ENCODE assay signal across 24 mouse cellular contexts in the genomic region with DNA sequence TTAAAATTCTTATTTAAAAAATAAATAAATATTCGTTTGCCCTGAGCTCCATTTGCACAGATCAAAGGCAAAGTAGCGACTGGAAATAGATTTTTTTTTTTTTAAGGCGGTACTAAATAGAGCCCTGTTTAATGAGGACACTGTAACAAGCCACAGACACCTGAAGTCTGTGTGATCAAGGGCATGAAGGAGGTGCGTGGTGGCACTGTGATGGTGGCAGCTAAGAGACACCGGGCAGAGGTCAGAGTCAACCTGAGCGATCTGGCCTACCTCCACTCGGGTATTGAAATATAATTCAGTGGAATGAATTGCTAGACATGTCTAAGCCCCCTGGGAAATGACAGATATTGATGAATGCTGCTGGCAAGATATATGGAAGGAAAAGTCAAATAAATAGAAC.
DNase-seq lines count a peak whose midpoint lies in the region; ATAC-seq lines count a peak whose summit lies in the region.
"Had no signal": no experiment of that assay in that cellular context is flagged by ENCODE, and none has a peak within 500 bp of the region (broad histone marks: within the 10 kb centered on the region; RNA-seq: fewer than 3 reads in every experiment).

No protein-coding gene starts in this region.

- no peaks in the 10 kb centered on the region for H3K9me3 ChIP-seq in hindbrain, embryonic 13.5 days
- H3K9me3 ChIP-seq in hindbrain, embryonic 10.5 days = no peaks in the 10 kb centered on the region
- H3K9me3 ChIP-seq in intestine, embryonic 14.5 days (ENCODE audit: control insufficient read depth, low read length) = no peaks in the 10 kb centered on the region
- H3K9me3 ChIP-seq in intestine, embryonic 16.5 days (ENCODE audit: control insufficient read depth, low read length) = no peaks in the 10 kb centered on the region
- no peaks in the 10 kb centered on the region for H3K9me3 ChIP-seq in midbrain, embryonic 15.5 days
- no peaks in the 10 kb centered on the region for H3K9me3 ChIP-seq in midbrain, embryonic 16.5 days (replicated peaks; ENCODE audit: control insufficient read depth, low read length, poor library complexity, severe bottlenecking)
- H3K9me3 ChIP-seq: embryonic facial prominence, embryonic 10.5 days; embryonic facial prominence, embryonic 12.5 days; forebrain, embryonic 13.5 days; G1E had no signal

- DNase-seq in heart, adult 11 months = peak; percentile 76
- DNase-seq in heart, postnatal 36 days = no peak
- DNase-seq in hindbrain, embryonic 10.5 days (ENCODE audit: low spot score) = no peak
- DNase-seq in intestine, embryonic 14.5 days (ENCODE audit: low spot score) = peak; percentile 3
- DNase-seq: adrenal gland, adult 8-10 months; adrenal gland, postnatal 36 days; B cell, adult 2 months; cerebellum, adult 11-12 months; cerebellum, adult 2 months; cerebellum, adult 9-10 months; cerebellum, postnatal 10 days; cerebellum, postnatal 25 days had no signal

- H3K27ac ChIP-seq in hindbrain, embryonic 13.5 days = peak overlapping the region; percentile 36
- no peak overlapping the region for H3K27ac ChIP-seq in hindbrain, embryonic 10.5 days
- H3K27ac ChIP-seq in intestine, embryonic 14.5 days (ENCODE audit: low read depth) = no peak overlapping the region
- H3K27ac ChIP-seq in intestine, embryonic 16.5 days (ENCODE audit: low read length) = no peak overlapping the region
- H3K27ac ChIP-seq in midbrain, embryonic 15.5 days = no peak overlapping the region
- H3K27ac ChIP-seq in midbrain, embryonic 16.5 days (ENCODE audit: low read length) = no peak overlapping the region
- H3K27ac ChIP-seq: embryonic facial prominence, embryonic 10.5 days; embryonic facial prominence, embryonic 12.5 days; forebrain, embryonic 13.5 days had no signal

- H3K4me1 ChIP-seq in hindbrain, embryonic 13.5 days (replicated peaks) = peaks cover 30% of the 10 kb centered on the region
- peaks cover 19% of the 10 kb centered on the region for H3K4me1 ChIP-seq in hindbrain, embryonic 10.5 days (replicated peaks)
- H3K4me1 ChIP-seq in intestine, embryonic 14.5 days (replicated peaks; ENCODE audit: control insufficient read depth, insufficient read depth, low read length) = no peaks in the 10 kb centered on the region
- H3K4me1 ChIP-seq in intestine, embryonic 16.5 days (ENCODE audit: control insufficient read depth, insufficient read depth, low read length) = no peaks in the 10 kb centered on the region
- no peaks in the 10 kb centered on the region for H3K4me1 ChIP-seq in midbrain, embryonic 15.5 days
- no peaks in the 10 kb centered on the region for H3K4me1 ChIP-seq in midbrain, embryonic 16.5 days (ENCODE audit: control insufficient read depth, insufficient read depth, low read length)
- H3K4me1 ChIP-seq: embryonic facial prominence, embryonic 12.5 days; forebrain, embryonic 13.5 days had no signal

- no peaks in the 10 kb centered on the region for H3K27me3 ChIP-seq in hindbrain, embryonic 13.5 days
- H3K27me3 ChIP-seq in hindbrain, embryonic 10.5 days (ENCODE audit: insufficient read depth, poor library complexity, severe bottlenecking) = no peaks in the 10 kb centered on the region
- H3K27me3 ChIP-seq in intestine, embryonic 14.5 days (replicated peaks; ENCODE audit: control insufficient read depth, insufficient read depth, low read length) = no peaks in the 10 kb centered on the region
- no peaks in the 10 kb centered on the region for H3K27me3 ChIP-seq in intestine, embryonic 16.5 days (replicated peaks; ENCODE audit: control insufficient read depth, insufficient read depth, low read length)
- no peaks in the 10 kb centered on the region for H3K27me3 ChIP-seq in midbrain, embryonic 15.5 days (replicated peaks)
- H3K27me3 ChIP-seq in midbrain, embryonic 16.5 days (ENCODE audit: control insufficient read depth, insufficient read depth, low read depth, low read length) = no peaks in the 10 kb centered on the region
- H3K27me3 ChIP-seq: CH12.LX; embryonic facial prominence, embryonic 12.5 days; forebrain, embryonic 13.5 days; Patski had no signal

- no peak overlapping the region for H3K4me2 ChIP-seq in hindbrain, embryonic 13.5 days
- H3K4me2 ChIP-seq in intestine, embryonic 14.5 days (ENCODE audit: low read length) = no peak overlapping the region
- no peak overlapping the region for H3K4me2 ChIP-seq in intestine, embryonic 16.5 days (ENCODE audit: low read depth, low read length)
- no peak overlapping the region for H3K4me2 ChIP-seq in midbrain, embryonic 15.5 days
- no peak overlapping the region for H3K4me2 ChIP-seq in midbrain, embryonic 16.5 days (ENCODE audit: low read length)
- H3K4me2 ChIP-seq: embryonic facial prominence, embryonic 12.5 days; forebrain, embryonic 13.5 days had no signal

- H3K4me3 ChIP-seq in hindbrain, embryonic 13.5 days = no peak overlapping the region
- H3K4me3 ChIP-seq in hindbrain, embryonic 10.5 days = no peak overlapping the region
- H3K4me3 ChIP-seq in intestine, embryonic 14.5 days (ENCODE audit: low read depth, low read length) = no peak overlapping the region
- H3K4me3 ChIP-seq in intestine, embryonic 16.5 days (ENCODE audit: low read length) = no peak overlapping the region
- H3K4me3 ChIP-seq in midbrain, embryonic 15.5 days = no peak overlapping the region
- H3K4me3 ChIP-seq in midbrain, embryonic 16.5 days (ENCODE audit: low read depth, low read length) = no peak overlapping the region
- H3K4me3 ChIP-seq: embryonic facial prominence, embryonic 10.5 days; embryonic facial prominence, embryonic 12.5 days; forebrain, embryonic 13.5 days had no signal

- H3K36me3 ChIP-seq in hindbrain, embryonic 13.5 days = no peaks in the 10 kb centered on the region
- H3K36me3 ChIP-seq in hindbrain, embryonic 10.5 days = no peaks in the 10 kb centered on the region
- no peaks in the 10 kb centered on the region for H3K36me3 ChIP-seq in intestine, embryonic 14.5 days (ENCODE audit: control insufficient read depth, insufficient read depth, low read length)
- no peaks in the 10 kb centered on the region for H3K36me3 ChIP-seq in intestine, embryonic 16.5 days (ENCODE audit: control insufficient read depth, insufficient read depth, low read length)
- H3K36me3 ChIP-seq in midbrain, embryonic 15.5 days (replicated peaks) = no peaks in the 10 kb centered on the region
- no peaks in the 10 kb centered on the region for H3K36me3 ChIP-seq in midbrain, embryonic 16.5 days (ENCODE audit: control insufficient read depth, insufficient read depth, low read length)
- H3K36me3 ChIP-seq: embryonic facial prominence, embryonic 10.5 days; embryonic facial prominence, embryonic 12.5 days; G1E had no signal

- ATAC-seq in hindbrain, embryonic 13.5 days (ENCODE audit: low FRiP score) = no peak
- ATAC-seq in intestine, embryonic 14.5 days (replicated peaks; ENCODE audit: low FRiP score, low TSS enrichment, low read depth) = no peak
- ATAC-seq in intestine, embryonic 16.5 days = no peak
- 0 out of 2 replicates have a peak, but pooled peaks have one; percentile 14 for ATAC-seq in midbrain, embryonic 15.5 days (replicated peaks)
- ATAC-seq in midbrain, embryonic 16.5 days = no peak
- ATAC-seq: activated CD4-positive, CD25-positive, alpha-beta regulatory T cell, adult 4 months; CD4-positive, CD25-positive, alpha-beta regulatory T cell, adult 4 months; forebrain, embryonic 13.5 days; Patski had no signal

- 76% methylated on average over 7 of the region's 7 CpGs for WGBS in hindbrain, embryonic 13.5 days
- WGBS in hindbrain, embryonic 10.5 days = 82% methylated on average over 7 of the region's 7 CpGs
- WGBS in intestine, embryonic 14.5 days = 83% methylated on average over 7 of the region's 7 CpGs
- 83% methylated on average over 7 of the region's 7 CpGs for WGBS in intestine, embryonic 16.5 days
- WGBS in midbrain, embryonic 15.5 days = 74% methylated on average over 7 of the region's 7 CpGs
- 73% methylated on average over 7 of the region's 7 CpGs for WGBS in midbrain, embryonic 16.5 days

- H3K9ac ChIP-seq in hindbrain, embryonic 13.5 days = no peak overlapping the region
- H3K9ac ChIP-seq in intestine, embryonic 14.5 days (ENCODE audit: low read length) = no peak overlapping the region
- no peak overlapping the region for H3K9ac ChIP-seq in intestine, embryonic 16.5 days (ENCODE audit: low read depth, low read length)
- H3K9ac ChIP-seq in midbrain, embryonic 15.5 days = no peak overlapping the region
- H3K9ac ChIP-seq in midbrain, embryonic 16.5 days (ENCODE audit: low read depth, low read length) = no peak overlapping the region
- H3K9ac ChIP-seq: embryonic facial prominence, embryonic 12.5 days; forebrain, embryonic 13.5 days had no signal

- intact Hi-C loops in heart, postnatal 36 days (cut with DNase I) = no loop called here

Comparison
In these comparisons a context has a peak if more than half of its experiments do, and no peak if none do; other contexts are left out.
1. DNase-seq: peak in heart, adult 11 months (single experiment) and intestine, embryonic 14.5 days (single experiment); none in heart, postnatal 36 days (0 of 2) and hindbrain, embryonic 10.5 days (single experiment).